19 mouse cellular contexts compared by ENCODE assay signal in the genomic region with DNA sequence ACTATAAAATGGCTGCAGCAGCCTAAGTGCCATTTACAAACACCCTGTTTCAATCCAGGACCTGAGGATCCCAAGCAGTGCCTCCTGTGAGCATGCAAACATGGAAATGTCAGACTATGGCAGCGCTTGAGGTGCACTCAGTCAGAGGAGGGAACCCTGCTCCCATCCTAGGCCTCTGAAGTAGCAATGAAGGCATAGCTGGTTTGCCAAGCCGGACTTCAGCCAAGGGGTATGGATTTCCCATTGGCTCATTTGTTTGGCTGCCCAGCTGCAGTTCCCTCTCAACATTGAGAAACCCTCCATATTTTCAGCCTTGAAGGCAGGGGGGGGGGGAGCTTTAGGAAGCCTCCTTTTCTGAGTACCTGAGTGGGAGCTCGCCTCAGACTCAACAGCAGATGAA. TPM values are rescaled to one million over a fixed set of nuclear protein-coding genes. Genes with fewer than 3 reads are reported as not detected.
"Had no signal": no experiment of that assay in that cellular context is flagged by ENCODE, and none has a peak within 500 bp of the region (broad histone marks: within the 10 kb centered on the region; RNA-seq: fewer than 3 reads in every experiment).

No protein-coding gene starts in this region.

- H3K4me1 ChIP-seq: midbrain, embryonic 15.5 days had no signal

- H3K9ac ChIP-seq: kidney, embryonic 15.5 days; limb, embryonic 12.5 days; liver, embryonic 12.5 days; lung, embryonic 15.5 days; midbrain, embryonic 15.5 days; neural tube, embryonic 12.5 days had no signal

- H3K9me3 ChIP-seq: kidney, embryonic 15.5 days; limb, embryonic 12.5 days; liver, embryonic 12.5 days; lung, embryonic 15.5 days; megakaryocyte, embryonic 14.5 days; midbrain, embryonic 15.5 days; neural tube, embryonic 12.5 days had no signal

- H3K27ac ChIP-seq: kidney, embryonic 15.5 days; left cerebral cortex, adult 2 months; limb, embryonic 12.5 days; liver, embryonic 12.5 days; lung, embryonic 15.5 days; macrophage; midbrain, embryonic 15.5 days; neural tube, embryonic 12.5 days had no signal

- H3K4me2 ChIP-seq: kidney, embryonic 15.5 days; limb, embryonic 12.5 days; liver, embryonic 12.5 days; lung, embryonic 15.5 days; midbrain, embryonic 11.5 days; midbrain, embryonic 15.5 days; neural tube, embryonic 12.5 days had no signal

- H3K4me3 ChIP-seq: kidney, embryonic 15.5 days; left cerebral cortex, adult 2 months; limb, embryonic 12.5 days; liver, embryonic 12.5 days; lung, embryonic 15.5 days; megakaryocyte, embryonic 14.5 days; midbrain, embryonic 15.5 days; neural tube, embryonic 12.5 days had no signal

- ATAC-seq: liver, embryonic 12.5 days; midbrain, embryonic 15.5 days had no signal

- DNase-seq: kidney, postnatal 14 days; lung, postnatal 14 days; spleen, adult 18-20 months; thymus, adult 2 months; thymus, postnatal 36 days had no signal

- H3K36me3 ChIP-seq: kidney, embryonic 15.5 days; limb, embryonic 12.5 days; liver, embryonic 12.5 days; lung, embryonic 15.5 days; midbrain, embryonic 15.5 days; neural tube, embryonic 12.5 days had no signal

- H3K27me3 ChIP-seq: kidney, embryonic 15.5 days; limb, embryonic 12.5 days; liver, embryonic 12.5 days; lung, embryonic 15.5 days; megakaryocyte, embryonic 14.5 days; midbrain, embryonic 15.5 days; neural tube, embryonic 12.5 days had no signal

RNA-seq across cellular contexts. Expression of a gene that starts 35.1 kb away (rescaled TPM):
- total RNA-seq: layer of hippocampus, adult 8-10 months; left cerebral cortex, adult 2 months; monocyte, adult 5-6 weeks; neutrophil, adult 5-6 weeks had no signal
- polyA plus RNA-seq: large intestine, adult 2 months; macrophage; midbrain, embryonic 11.5 days; midbrain, embryonic 15.5 days; thymus, adult 2 months had no signal
